Mouse (Mus musculus): ENCODE measurements around the gene Ifitm10.
A peak's percentile ranks its signal among the peaks of the same experiment; 100 is the strongest.
"Not testable (repeated sequence)": the region's sequence is repeated elsewhere in the genome, so short reads cannot be mapped to it uniquely, and the experiment has no call there.

Ifitm10 gene

DNA sequence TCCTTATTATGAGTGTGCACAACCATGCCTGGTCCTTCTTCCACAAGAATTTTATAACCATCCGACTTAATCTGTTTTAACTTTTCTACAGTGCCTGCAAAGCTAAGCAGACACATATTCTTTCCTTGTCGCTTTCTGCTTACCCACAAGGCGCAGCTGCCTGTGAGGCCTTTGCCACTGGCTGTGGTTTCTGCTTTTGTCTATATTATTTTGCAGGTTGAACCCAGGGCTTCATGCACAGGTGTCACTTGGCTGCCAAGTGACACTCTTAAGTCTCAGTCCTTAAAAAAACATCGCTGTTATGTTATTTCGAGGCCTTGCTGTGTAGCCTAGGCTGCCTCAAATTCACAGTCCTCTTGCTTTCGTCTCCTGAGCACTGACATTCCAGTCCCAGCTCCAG, 50.9 kb downstream of the Ifitm10 start:
- no peak for DNase-seq (ENCODE audit: low spot score in 2 of 2)

DNA sequence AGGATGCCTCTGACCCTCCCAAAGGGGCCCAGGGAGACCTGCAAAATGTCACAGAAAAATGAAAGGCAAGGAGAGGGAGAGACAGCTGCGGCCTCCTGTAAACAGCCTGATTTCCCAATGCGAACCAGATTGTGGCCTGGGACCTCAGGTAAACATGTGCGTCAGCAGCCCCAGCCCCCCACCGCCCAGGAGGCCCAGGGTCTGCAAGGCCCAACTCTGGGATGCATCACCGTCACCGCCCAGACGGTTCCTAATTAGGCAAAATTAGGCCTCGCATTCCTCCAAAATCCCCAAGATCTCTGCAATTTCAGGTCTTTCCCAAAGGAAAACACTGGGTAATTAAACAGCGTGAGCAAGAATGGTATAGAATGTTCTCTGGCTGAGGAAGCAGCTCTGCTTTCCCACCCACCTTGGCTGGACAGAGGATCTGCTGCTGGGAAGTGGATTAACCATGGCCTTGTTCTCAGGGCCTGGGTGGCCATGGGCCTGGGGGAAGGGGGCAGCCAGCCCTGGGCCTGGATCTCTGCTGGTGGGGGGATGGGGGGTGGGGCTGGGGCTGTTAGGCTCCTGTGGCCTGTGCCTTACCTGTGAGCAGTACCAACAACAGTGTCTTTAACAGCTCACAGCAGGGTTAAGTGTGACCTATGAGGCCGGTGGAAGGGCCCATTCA, 51.8 kb downstream of the Ifitm10 start:
- not testable (repeated sequence) for DNase-seq (ENCODE audit: low spot score in 2 of 2)

DNA sequence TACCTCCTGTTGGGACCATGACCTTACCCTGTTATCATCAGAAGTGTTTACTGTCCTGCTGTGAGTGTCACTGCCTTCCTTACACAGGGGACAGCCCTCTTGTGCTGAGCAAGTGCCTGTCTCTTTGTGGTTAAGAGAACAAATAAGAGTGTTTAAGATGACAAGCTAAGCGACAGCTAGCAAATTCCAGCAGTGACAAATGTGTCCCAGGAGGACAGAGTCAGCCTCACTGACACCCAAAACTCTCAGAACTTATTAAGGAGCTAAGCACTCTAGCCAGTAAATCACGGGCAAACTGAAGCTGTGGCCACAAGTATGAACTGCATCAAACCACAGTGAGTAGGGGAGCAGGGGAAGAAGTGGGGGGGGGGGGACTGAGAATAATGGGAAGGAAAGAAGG, 52.6 kb downstream of the Ifitm10 start:
- no peak for DNase-seq (ENCODE audit: low spot score in 2 of 2)

DNA sequence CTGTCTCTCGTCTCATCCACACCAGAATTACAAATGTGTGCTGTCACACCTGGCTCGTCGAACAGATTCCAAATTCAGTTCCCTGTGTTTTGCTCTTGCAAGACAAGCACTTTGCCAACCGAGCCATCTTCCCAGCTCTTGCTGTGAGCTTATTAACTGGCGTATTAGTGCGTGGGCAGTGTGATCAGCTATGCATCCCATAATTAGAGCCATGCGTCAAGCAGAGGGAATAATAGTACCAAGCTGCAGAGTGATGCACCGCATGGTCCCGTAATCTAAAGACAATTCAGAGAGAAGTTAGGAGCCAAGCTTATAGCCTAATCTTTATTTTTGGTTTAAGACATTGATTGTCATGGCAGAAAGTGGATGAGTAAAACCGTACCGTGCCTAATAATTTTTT, 54.4 kb downstream of the Ifitm10 start:
- DNase-seq (ENCODE audit: low spot score in 2 of 2): no peak

DNA sequence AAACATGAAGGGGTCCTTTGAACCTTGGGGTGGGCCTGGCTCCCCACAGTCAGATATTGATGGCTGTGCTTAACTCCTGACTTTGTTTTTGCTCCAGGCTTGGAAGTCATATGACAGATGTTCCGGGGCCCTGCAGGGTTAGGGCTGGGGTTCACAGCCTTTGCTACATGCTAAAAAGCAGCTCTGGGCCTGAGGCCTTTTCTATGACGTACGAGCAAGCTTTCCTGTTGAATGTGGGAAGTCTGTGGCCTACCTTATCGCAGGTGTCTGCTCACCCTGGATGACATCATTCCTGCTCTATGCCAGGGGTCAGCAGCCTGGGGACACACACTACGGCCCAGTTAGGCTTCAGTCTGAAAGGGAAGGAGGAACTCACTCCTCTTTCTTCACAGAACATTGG, 56.3 kb downstream of the Ifitm10 start:
- DNase-seq (ENCODE audit: low spot score in 2 of 2): no peak

DNA sequence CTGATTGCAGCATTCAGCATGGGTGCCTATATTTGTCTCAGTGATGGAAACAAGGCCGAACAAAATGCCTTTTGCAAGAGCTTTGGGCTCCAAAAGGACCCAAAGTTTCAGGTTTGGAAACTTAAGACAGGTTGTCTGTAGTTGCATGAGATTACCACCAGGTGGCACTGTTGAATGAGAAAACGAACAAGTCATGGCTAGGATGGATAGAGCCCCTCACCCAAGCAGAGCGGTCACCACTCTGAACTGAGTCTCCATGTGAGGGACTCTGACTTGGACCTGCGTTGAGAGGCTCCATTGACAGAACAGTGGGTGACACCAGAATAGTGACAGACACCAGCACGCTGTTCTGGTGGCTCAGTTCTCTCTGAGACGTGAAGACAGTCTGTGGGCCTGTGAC, 57.0 kb downstream of the Ifitm10 start:
- DNase-seq (ENCODE audit: low spot score in 2 of 2): peak in 1 of 2 experiments; percentile 32

DNA sequence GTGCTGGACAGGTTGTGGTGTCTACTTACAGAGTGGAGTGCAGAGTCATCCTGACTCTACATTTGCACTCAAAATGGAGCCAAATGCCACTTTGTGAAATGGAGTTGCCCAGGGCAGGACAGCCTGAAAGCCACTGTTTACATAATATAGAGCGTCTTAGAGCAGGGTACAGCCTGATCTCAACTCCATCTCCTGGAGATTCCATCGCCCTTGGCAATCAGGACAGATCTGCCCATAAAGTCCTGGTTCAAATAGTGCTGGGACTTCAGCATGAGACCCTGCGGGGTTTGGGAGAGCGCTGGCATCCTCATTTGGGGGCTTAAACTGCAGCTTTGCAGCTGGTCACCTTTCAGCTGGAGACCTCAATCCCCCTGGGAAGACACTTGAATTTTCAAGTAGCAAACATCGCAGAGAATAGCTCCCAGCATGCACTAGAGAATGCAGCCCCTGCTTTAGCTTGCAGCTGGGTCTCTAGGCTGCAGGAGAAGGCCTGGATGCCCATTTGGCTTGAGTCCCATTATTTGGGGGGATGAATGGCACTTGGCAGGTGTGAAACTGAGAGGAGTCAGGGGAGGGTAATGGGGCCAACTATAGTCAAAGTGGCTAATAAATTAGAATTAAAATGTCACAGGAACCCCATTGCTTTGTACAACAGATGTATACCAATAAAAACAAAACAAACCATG, 58.8 kb downstream of the Ifitm10 start:
- DNase-seq (ENCODE audit: low spot score in 2 of 2): no peak

DNA sequence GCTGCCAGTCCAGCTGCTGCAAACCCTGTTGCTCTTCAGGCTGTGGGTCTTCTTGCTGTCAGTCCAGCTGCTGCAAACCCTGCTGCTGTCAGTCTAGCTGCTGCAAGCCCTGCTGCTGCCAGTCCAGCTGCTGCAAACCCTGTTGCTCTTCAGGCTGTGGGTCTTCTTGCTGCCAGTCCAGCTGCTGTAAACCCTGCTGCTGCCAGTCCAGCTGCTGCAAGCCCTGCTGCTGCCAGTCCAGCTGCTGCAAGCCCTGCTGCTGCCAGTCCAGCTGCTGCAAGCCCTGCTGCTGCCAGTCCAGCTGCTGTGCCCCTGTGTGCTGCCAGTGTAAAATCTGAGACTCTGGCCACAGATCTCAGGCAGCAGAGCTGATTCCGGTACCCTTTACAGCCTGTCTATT, 69.6 kb downstream of the Ifitm10 start:
- not testable (repeated sequence) for DNase-seq (ENCODE audit: low spot score in 2 of 2)

DNA sequence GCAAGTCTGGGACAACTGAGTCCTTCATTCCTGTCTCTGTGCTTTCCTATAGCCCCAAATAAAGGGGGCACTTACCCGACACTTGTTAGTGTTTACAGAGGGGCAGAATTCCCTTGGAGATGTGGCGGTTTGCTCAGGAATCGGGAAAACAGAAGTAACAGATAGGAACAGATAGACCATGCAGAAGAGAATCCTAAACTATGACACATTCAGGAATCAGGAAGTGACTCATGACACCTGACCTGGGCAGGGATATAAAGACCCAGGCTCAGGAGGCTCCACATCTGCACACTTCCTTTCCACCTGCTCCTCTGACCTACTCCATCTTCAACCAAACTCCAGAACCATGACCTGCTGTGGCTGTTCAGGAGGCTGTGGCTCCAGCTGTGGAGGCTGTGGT, 70.3 kb downstream of the Ifitm10 start, which contains the start of gene Krtap5-4:
Krtap5-4 (plus strand) TSS at position 301 of the 400 bp plus-strand sequence.
- no peak for DNase-seq (ENCODE audit: low spot score in 2 of 2)

DNA sequence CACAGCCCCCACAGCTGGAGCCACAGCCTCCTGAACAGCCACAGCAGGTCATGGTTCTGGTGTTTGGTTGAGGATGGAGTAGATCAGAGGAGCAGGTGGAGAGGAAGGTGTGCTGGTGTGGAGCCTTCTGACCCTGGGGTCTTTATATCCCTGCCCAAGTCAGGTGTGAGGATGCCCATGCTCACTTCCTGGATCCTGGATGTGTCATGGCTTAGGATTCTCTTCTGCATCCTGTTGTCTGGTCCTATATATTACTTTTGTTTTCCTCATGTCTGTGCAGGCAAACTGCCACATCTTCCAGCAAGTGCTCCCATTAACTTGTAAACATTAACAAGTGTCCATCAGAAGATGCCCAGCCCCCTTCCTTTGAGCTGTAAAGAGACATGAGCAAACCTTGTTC, 76.5 kb downstream of the Ifitm10 start, which contains the start of gene Krtap5-1:
Krtap5-1 (minus strand) TSS at position 101 of the 400 bp plus-strand sequence.
- not testable (repeated sequence) for DNase-seq (ENCODE audit: low spot score in 2 of 2)

DNA sequence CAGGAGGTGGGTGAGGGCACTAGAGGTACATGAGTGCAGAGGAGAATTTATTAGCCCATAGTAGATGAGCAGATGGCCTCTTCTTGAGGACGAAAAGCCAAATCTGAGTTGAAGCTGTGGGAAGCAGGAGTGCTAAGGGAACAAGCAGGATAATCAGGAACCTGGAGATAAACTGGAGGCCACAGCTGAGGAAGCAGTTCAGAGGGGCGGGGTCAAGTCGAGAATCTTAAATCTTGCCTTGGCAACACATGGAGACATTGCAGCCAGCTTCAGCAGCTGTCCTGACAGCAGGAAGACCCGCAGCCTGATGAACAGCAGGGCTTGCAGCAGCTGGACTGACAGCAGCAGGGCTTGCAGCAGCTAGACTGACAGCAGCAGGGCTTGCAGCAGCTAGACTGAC, 77.4 kb downstream of the Ifitm10 start:
- DNase-seq (ENCODE audit: low spot score in 2 of 2): not testable (repeated sequence)

DNA sequence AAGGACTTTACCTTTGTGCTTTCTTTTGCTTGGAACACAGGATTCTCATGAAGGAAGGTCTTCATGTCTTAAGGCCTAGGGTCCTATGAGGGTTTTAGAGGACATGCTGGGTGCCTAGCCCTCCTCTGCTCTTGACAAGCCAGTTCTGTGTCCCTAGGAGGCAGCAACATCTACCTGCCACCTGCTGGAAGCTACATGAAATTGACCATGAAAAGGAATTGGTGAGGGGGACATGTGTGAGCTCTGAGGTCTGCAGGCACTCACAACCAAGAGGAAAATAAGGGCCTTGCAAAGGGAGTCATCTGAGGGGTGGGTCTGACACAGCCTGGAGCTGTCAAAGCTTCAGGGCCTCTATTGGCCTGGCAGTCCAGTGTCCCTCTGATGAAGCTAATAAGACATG, 78.1 kb downstream of the Ifitm10 start:
- DNase-seq (ENCODE audit: low spot score in 2 of 2): no peak

DNA sequence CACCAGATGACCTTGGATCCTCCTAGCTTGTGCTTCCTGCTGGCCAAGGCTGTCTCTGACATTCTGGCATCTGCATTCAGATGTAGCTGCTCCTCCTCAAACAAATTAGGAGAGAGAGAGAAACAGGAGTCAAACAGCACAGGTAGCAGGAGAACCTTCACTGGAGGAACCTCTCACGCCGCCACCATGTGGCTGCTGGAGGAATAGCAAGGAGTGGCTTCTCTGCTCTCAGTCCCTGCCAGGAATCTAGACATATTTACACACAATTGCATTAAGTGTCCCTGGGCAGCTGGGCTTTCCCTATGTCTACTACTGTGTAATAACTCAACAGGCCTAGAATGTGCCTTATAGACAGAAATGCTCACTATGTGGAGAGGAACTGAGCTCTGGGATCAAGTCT, 79.7 kb downstream of the Ifitm10 start:
- DNase-seq (ENCODE audit: low spot score in 2 of 2): peak in 1 of 2 experiments; percentile 6

DNA sequence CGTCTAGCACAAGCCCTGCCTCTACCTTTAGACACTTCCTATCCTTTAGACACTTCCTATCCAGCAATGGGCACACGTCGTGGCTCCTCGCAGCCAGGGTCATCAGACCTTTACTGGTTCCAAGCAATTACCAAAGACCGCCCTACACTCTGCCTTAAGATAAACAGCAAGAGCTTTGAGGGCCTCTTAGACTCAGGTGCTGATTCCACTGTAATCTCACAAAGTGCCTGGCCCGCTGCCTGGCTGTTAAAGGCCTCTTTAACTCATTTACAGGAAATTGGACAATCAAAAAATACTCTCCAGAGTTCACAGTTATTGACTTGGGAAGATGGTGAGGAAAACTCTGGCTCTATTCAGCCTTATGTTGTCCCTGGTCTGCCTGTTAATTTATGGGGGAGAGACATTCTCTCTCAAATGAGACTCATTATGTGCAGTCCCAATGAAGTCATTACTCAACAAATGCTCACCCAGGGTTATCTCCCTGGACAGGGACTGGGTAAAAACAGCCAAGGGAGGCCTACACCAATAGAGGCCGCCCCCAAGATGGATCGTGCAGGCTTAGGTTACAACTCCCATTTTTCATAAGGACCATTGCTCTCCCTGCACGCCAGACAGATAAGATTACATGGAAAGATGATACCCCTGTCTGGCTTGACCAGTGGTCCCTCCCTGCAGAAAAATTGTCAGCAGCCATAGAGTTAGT, 87.5 kb downstream of the Ifitm10 start:
- not testable (repeated sequence) for DNase-seq (ENCODE audit: low spot score in 2 of 2)

DNA sequence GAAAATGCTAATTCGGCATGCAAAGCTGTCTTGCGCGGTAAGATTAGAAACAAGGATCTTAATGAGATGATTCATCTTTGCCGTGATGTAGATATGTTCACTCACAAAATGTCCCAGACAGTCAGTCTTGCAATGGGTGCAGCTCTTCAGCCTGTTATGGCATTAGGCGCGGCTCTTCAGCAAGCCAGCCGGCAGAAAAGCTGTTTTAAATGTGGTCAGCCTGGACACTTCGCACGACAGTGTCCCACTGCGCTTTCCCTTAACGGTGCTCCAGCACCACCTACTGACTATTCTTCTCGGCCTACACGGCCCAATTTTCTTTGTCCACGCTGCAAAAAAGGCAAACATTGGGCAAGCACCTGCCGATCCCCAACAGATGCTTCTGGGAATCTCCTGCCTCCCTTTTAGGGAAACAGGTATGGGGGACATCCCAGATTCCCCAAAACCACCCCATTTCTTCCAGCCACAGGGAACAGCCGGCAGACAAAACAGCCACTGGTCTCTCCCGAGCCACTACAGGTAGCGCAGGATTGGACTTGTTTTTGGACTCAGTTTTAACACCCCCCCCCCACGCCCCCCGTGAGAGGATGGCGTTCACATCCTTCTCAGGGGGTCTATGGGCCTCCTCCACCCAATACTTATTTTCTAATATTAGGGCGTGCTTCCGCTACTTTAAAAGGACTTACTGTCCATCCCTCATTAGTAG, 88.3 kb downstream of the Ifitm10 start:
- peak in 1 of 2 experiments; percentile 8 for DNase-seq (ENCODE audit: low spot score in 2 of 2)

DNA sequence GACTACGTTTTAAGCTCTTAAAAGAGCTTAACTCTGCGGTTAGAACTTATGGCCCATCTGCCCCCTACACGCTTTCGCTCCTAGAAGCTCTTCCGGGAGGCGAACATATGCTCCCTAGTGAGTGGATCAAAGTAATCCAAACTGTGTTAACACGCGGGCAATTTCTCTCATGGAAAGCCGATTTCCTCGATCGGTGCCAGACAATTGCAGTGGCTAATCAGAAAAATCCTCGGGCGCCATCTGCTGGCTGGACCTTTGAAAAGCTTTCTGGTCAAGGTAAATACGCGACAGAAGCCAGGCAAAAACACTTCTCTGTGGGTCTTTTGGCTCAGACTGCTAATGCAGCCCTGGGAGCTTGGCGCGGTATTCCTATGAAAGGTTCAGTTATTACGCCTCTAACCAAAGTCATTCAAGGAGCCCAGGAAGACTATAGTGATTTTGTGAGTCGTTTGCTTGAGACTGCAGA, 88.9 kb downstream of the Ifitm10 start:
- DNase-seq (ENCODE audit: low spot score in 2 of 2): peak; percentile 72 to 91

DNA sequence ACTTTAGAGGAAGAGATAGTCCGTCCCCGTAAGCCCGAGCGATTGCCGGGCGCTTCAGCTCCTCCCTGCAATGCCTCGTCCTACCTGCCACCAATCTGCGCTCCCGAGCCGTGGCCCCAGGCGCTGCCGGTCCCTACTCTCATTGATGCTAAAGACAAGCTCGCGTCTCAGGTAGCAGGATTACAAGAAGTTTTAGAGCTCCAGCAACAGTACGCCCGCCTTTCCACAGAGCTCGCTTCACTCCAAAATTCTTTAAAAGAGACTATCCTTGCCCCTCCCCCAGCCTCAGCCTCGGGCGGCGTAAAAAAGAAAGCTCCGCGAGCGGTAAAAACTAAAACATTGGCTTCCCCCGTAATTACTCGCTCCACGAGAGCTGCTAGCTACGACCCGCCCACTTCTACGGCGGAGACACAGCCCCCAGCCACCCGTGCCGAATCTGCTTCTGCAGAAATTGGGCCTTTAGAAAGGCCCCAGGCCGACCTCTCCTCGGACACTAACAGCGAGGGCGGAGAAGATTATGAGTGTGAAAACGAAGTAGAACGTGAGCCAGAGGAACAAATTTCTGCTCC, 89.4 kb downstream of the Ifitm10 start:
- DNase-seq (ENCODE audit: low spot score in 2 of 2): peak; percentile 11 to 28

DNA sequence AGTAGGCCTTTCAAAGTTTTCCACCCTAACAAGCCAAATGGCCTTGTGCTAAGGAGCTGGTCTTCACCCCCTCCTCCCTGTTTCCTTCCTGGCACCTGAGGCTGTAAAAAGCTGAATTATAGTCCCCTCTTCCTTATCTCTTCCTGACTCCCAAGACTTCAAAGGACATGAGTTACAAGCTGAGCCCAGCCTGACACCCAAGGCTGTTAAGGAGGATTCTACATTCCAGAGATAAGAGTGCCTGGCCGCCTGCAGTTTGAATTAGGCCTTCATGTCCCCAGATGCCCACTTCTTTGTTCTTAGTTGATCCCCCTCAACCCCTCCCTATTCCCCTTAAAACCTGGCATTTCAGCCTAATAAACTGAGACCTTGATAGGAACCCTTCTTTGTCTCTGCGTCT, 90.7 kb downstream of the Ifitm10 start:
- DNase-seq (ENCODE audit: low spot score in 2 of 2): not testable (repeated sequence)

DNA sequence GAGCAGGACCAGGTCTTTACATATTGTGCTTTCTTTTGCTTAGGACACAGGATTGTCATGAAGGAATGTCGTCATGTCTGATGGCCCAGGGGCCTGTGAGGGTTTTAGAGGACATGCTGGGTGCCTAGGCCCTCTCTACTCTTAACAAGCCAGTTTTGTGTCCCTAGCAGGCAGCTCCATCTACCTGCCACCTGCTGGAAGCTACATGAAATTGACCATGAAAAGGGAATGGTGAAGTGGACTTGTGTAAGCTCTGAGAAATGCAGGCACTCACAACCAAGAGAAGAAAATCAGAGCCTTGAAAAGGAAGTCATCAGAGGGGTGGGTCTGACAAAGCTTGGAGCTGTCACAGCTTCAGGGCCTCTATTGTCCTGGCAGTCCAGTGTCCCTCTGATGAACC, 94.3 kb downstream of the Ifitm10 start:
- DNase-seq (ENCODE audit: low spot score in 2 of 2): not testable (repeated sequence)

DNA sequence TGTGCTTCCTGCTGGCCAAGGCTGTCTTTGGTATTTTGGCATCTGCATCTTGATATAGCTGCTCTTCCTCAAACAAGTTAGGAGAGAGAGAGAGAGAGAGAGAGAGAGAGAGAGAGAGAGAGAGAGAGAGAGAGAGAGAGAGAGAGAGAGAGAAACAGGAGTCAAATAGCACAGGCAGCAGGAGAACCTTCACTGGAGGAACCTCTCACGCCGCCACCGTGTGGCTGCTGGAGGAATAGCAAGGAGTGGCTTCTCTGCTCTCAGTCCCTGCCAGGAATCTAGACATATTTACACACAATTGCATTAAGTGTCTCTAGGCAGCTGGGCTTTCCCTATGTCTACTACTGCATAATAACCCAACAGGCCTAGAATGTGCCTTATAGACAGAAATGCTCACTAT, 95.4 kb downstream of the Ifitm10 start:
- peak in 1 of 2 experiments; percentile 50 for DNase-seq (ENCODE audit: low spot score in 2 of 2)
